Mouse (Mus musculus) heart, adult 11 months (tissue): ENCODE data around the gene Gsc2.
"Not testable (repeated sequence)": the region's sequence is repeated elsewhere in the genome, so short reads cannot be mapped to it uniquely, and the experiment has no call there.

Source experiments
- DNase-seq: peaks from one replicate; pipeline ENCODE4 v3.0.0; 2022

Gene Gsc2

GRCm38 (mm10) chr16:17914307-17915249, at the start of gene Gsc2:
Gene Gsc2, minus strand, starts transcription at chr16:17915059.
- no peak for DNase-seq

- no peak for DNase-seq
Measured at GRCm38 (mm10) chr16:17962091-17962490, 47.2 kb upstream of the Gsc2 start.

- not testable (repeated sequence) for DNase-seq
Measured at GRCm38 (mm10) chr16:17956052-17956638, 41.3 kb upstream of the Gsc2 start.

- DNase-seq, result peak; percentile 41
Measured at GRCm38 (mm10) chr16:17951618-17952017, 36.8 kb upstream of the Gsc2 start.

GRCm38 (mm10) chr16:17950068-17950467, 35.2 kb upstream of the Gsc2 start:
- peak; percentile 63 for DNase-seq

- peak; percentile 73 for DNase-seq
Measured at GRCm38 (mm10) chr16:17949421-17949877, 34.6 kb upstream of the Gsc2 start.

GRCm38 (mm10) chr16:17945081-17945831, 30.4 kb upstream of the Gsc2 start:
- peak; percentile 85 for DNase-seq

- peak; percentile 54 for DNase-seq
Measured at GRCm38 (mm10) chr16:17943466-17943865, 28.6 kb upstream of the Gsc2 start.

- DNase-seq, result peak; percentile 83
Measured at GRCm38 (mm10) chr16:17939255-17939751, 24.4 kb upstream of the Gsc2 start.

- peak; percentile 90 for DNase-seq
Measured at GRCm38 (mm10) chr16:17938821-17939220, 24.0 kb upstream of the Gsc2 start.

GRCm38 (mm10) chr16:17938187-17938586, 23.3 kb upstream of the Gsc2 start:
- peak; percentile 55 for DNase-seq

GRCm38 (mm10) chr16:17936776-17937175, 21.9 kb upstream of the Gsc2 start:
- DNase-seq, result peak; percentile 93

- DNase-seq, result peak; percentile 82
Measured at GRCm38 (mm10) chr16:17934445-17934910, 19.6 kb upstream of the Gsc2 start.

GRCm38 (mm10) chr16:17933594-17934444, 19.0 kb upstream of the Gsc2 start:
- peak; percentile 87 for DNase-seq

- peak; percentile 76 for DNase-seq
Measured at GRCm38 (mm10) chr16:17931906-17932460, 17.1 kb upstream of the Gsc2 start.

- peak; percentile 81 for DNase-seq
Measured at GRCm38 (mm10) chr16:17929631-17930030, 14.8 kb upstream of the Gsc2 start.

GRCm38 (mm10) chr16:17929211-17929610, 14.4 kb upstream of the Gsc2 start:
- peak; percentile 91 for DNase-seq

GRCm38 (mm10) chr16:17928627-17929104, 13.8 kb upstream of the Gsc2 start:
- DNase-seq, result peak; percentile 98

GRCm38 (mm10) chr16:17928087-17928580, 13.3 kb upstream of the Gsc2 start, which contains the start of gene Slc25a1:
Gene Slc25a1, minus strand, starts transcription at chr16:17928219.
- peak; percentile 98 for DNase-seq

- DNase-seq, result no peak
Measured at GRCm38 (mm10) chr16:17927351-17928082, 12.7 kb upstream of the Gsc2 start.
